Mouse (Mus musculus): ENCODE results near the gene Ankle1.

GRCm38 (mm10) chr8:71375581-71376422, 30.0 kb upstream of the Ankle1 start:
- TF ChIP-seq CTCF (IDR thresholded peaks at IDR 0.05; ENCODE audit: extremely low read depth, insufficient read depth, insufficient read length, insufficient replicate concordance) (no peak), POLR2A (IDR thresholded peaks at IDR 0.05; ENCODE audit: low read depth, low read length) (no peak)

All from spleen, adult 2 months (tissue).